Mouse (Mus musculus): ENCODE measurements around the gene Rere. TPM values are rescaled to one million over a fixed set of nuclear protein-coding genes. Genes with fewer than 3 reads are reported as not detected.

The Rere gene
- total and polyA plus RNA-seq, 3 experiments: 3.1 to 36.5 (median 8.7) TPM

DNA sequence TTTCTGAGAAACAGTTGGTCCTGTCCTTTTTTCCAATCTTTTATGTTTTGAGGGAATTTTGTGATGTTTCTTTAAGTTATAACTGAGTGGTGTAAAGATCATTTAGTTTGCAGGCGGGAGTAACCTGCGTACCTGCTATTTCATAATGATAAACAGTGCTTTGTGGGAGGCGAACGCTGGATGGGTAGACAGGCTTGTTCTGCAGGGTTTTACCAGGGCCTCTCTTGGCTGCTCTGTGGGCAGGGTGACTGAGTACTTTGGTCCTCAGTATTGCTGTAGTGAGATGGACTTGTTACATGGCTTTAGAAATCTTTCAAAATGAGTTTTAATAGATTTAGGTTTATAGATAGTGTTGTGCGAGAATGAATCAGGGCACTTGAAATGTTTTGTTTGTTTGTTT lies 205.7 kb downstream of the Rere start:
- no peak for DNase-seq (ENCODE audit: extremely low read depth)
- Histone ChIP-seq H3K36me3 (replicated peaks in 1 of 2; ENCODE audit: control insufficient read depth in 1 of 2, insufficient read depth in 1 of 2, low read length in 1 of 2) (peaks cover 1 to 33% of the 10 kb centered on the region in 2 experiments), H3K4me2 (ENCODE audit: insufficient read depth, low read depth, poor library complexity, severe bottlenecking) (no peak overlapping the region), H3K27ac (ENCODE audit: insufficient read depth, low read depth) (no peak overlapping the region), H3K79me2 (replicated peaks; ENCODE audit: control insufficient read depth, extremely low read depth, insufficient read depth, poor library complexity, severe bottlenecking) (no peaks in the 10 kb centered on the region), H3K27me3 (replicated peaks) (no peaks in the 10 kb centered on the region), H3K9ac (ENCODE audit: insufficient read depth, low read depth) (no peak overlapping the region), H3K4me3 (replicated peaks in 1 of 3; ENCODE audit: low read depth in 2 of 3, low read length in 2 of 3, poor library complexity in 1 of 3) (no peak overlapping the region), H3K4me1 (ENCODE audit: control insufficient read depth in 1 of 2, insufficient read depth in 2 of 2) (peaks cover 5 to 56% of the 10 kb centered on the region in 2 experiments), H3K9me3 (replicated peaks; ENCODE audit: low read length) (no peaks in the 10 kb centered on the region)
- no peak for TF ChIP-seq EP300 (IDR thresholded peaks at IDR 0.05; ENCODE audit: low read length)
- TF ChIP-seq HCFC1 (IDR thresholded peaks at IDR 0.05; ENCODE audit: low read depth, low read length): no peak
- no peak for TF ChIP-seq GABPA (IDR thresholded peaks at IDR 0.05; ENCODE audit: insufficient replicate concordance, low read depth, low read length)
- no peak for TF ChIP-seq ZNF384 (IDR thresholded peaks at IDR 0.05; ENCODE audit: low read depth, low read length)
- no peak for TF ChIP-seq MYC (IDR thresholded peaks at IDR 0.05; ENCODE audit: low read depth, low read length)
- no peak for TF ChIP-seq JUND (conservative IDR thresholded peaks at IDR 0.05; ENCODE audit: low read depth, low read length)
- no peak for TF ChIP-seq SMC3 (IDR thresholded peaks at IDR 0.05; ENCODE audit: low read depth, low read length)
- TF ChIP-seq RAD21 (IDR thresholded peaks at IDR 0.05; ENCODE audit: low read depth, low read length): no peak
- TF ChIP-seq BHLHE40 (IDR thresholded peaks at IDR 0.05; ENCODE audit: low read depth, low read length): no peak
- no peak for TF ChIP-seq JUN (IDR thresholded peaks at IDR 0.05; ENCODE audit: insufficient read depth, low read depth, low read length)
- no peak for TF ChIP-seq MAFK (IDR thresholded peaks at IDR 0.05; ENCODE audit: insufficient replicate concordance, low read length)
- TF ChIP-seq CTCF (conservative IDR thresholded peaks at IDR 0.05 in 1 of 2, IDR thresholded peaks at IDR 0.05 in 1 of 2; ENCODE audit: low read depth in 2 of 2, low read length in 2 of 2): no peak
- TF ChIP-seq RCOR1 (conservative IDR thresholded peaks at IDR 0.05; ENCODE audit: low read depth, low read length): no peak
- TF ChIP-seq MXI1 (IDR thresholded peaks at IDR 0.05; ENCODE audit: low read depth, low read length): no peak
- TF ChIP-seq CHD2 (IDR thresholded peaks at IDR 0.05; ENCODE audit: low read length): no peak
- no peak for TF ChIP-seq MEF2A (IDR thresholded peaks at IDR 0.05; ENCODE audit: borderline replicate concordance, low read depth, low read length)
- TF ChIP-seq TBP (conservative IDR thresholded peaks at IDR 0.05; ENCODE audit: low read depth, low read length): no peak
- dilution Hi-C loops (cut with MboI; ENCODE audit: extremely low pct_ligation_motif_present, extremely low pct_unique_long_range_greater_than_20kb, low sequenced_read_pairs) (no loop called here), in situ Hi-C loops (cut with MboI; ENCODE audit: low pct_ligation_motif_present, low pct_unique_long_range_greater_than_20kb, low sequenced_read_pairs) (no loop called here)

DNA sequence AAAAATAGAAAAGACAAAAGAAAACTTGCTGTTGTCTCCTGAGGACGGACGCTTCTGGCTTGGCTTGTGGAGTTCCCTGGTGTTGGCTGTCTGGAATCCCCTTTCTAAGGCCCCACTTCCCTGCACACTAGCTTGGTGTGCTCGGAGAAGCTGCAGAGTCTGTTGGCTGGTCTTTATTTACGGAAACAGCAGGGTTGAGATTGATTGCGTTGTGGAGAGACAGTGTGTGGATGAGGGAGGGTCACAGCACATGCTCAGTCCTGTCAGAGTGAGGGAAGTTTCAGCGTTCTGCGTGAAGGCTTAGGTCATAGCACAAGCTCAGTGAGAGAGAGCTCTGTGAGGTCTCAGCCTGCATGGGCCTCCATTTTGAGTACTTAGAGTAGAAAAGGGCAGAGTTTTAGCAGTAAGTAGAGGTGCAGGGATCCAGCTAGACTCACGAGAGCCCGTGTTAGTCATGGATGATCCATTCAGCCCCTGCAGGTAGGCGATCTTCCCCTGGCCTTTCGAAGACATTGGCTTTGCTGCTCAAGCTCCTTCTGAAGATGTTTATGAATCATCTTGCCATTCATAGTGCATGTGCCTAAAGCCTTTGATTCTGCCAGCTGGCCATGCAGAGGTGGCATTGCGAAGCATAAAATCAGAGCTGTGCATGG lies 206.8 kb downstream of the Rere start:
- TF ChIP-seq ZNF384 (IDR thresholded peaks at IDR 0.05; ENCODE audit: low read depth, low read length) (no peak), ELF1 (IDR thresholded peaks at IDR 0.05; ENCODE audit: low read depth, low read length) (no peak), ETS1 (conservative IDR thresholded peaks at IDR 0.05; ENCODE audit: low read depth, low read length) (no peak)
- Histone ChIP-seq H3K9ac (ENCODE audit: insufficient read depth, low read depth) (no peak overlapping the region), H3K4me1 (ENCODE audit: control insufficient read depth in 1 of 2, insufficient read depth in 2 of 2) (peaks cover 5 to 56% of the 10 kb centered on the region in 2 experiments), H3K36me3 (replicated peaks in 1 of 2; ENCODE audit: control insufficient read depth in 1 of 2, insufficient read depth in 1 of 2, low read length in 1 of 2) (peaks cover 0 to 31% of the 10 kb centered on the region in 2 experiments), H3K27ac (ENCODE audit: insufficient read depth, low read depth) (no peak overlapping the region), H3K9me3 (replicated peaks; ENCODE audit: low read length) (no peaks in the 10 kb centered on the region), H3K79me2 (replicated peaks; ENCODE audit: control insufficient read depth, extremely low read depth, insufficient read depth, poor library complexity, severe bottlenecking) (no peaks in the 10 kb centered on the region), H3K27me3 (replicated peaks) (no peaks in the 10 kb centered on the region), H3K4me2 (ENCODE audit: insufficient read depth, low read depth, poor library complexity, severe bottlenecking) (no peak overlapping the region), H3K4me3 (replicated peaks in 1 of 3; ENCODE audit: low read depth in 2 of 3, low read length in 2 of 3, poor library complexity in 1 of 3) (no peak overlapping the region)
- in situ Hi-C loops (cut with MboI; ENCODE audit: low pct_ligation_motif_present, low pct_unique_long_range_greater_than_20kb, low sequenced_read_pairs) (no loop called here), dilution Hi-C loops (cut with MboI; ENCODE audit: extremely low pct_ligation_motif_present, extremely low pct_unique_long_range_greater_than_20kb, low sequenced_read_pairs) (no loop called here)
- DNase-seq (ENCODE audit: extremely low read depth): no peak

Data from CH12.LX (cell line).